Mouse (Mus musculus): Measurements from ENCODE around the gene Bard1. TPM values are rescaled to one million over a fixed set of nuclear protein-coding genes. Genes with fewer than 3 reads are reported as not detected.

The Bard1 gene
- 4.2 and 5.4 TPM in 2 replicates for polyA plus RNA-seq (2012; rRNA removed)

DNA sequence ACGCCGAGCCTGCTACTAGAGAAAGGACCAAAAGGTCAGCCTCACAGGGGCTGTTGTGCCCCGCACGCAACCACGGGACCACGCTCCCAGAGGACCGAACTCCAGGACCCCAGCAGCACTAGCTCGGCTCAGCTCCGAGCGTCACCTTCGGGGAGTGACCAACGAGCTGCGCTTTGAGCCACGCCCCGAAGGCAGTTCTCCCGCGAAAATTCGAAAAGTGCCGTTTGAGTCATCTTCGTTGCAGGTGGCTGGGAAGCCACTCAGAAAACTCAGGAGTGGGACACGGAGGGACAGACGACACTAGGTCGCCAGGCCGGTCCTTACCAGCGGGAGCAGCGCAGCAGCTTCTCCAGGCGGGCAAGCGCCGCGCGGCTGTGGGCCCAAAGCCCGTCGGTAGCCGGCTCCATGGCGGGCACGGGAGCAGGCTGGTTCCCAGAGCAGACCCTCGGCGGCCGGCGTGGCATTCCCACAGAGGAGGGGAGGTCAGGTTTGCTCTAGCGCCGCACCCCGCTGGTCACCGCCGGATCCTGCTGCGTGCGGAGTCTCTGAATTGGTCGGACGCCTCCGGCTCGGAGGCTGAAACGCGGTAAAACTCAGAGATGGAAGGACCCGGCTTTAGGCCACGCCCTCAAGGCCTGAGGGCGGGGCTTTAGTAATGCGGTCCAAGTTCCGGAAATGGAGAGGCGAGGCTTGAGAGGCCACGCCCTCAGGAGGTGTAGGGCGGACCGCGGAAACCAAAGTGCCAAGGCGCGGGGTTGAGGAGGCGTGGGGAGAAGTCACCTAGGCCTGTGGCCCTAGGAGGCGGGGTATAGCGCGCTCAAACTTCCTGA lies at the start of gene Bard1:
Gene Bard1, minus strand, starts transcription at position 803 of the 830 bp plus-strand sequence.
- no peak; the same call in 1 of the 2 replicates for TF ChIP-seq POLR2A (IDR thresholded peaks at IDR 0.05; ENCODE audit: borderline replicate concordance, extremely low read depth, insufficient read depth, insufficient read length, poor library complexity, severe bottlenecking)
- no peak for TF ChIP-seq CTCF (IDR thresholded peaks at IDR 0.05; ENCODE audit: borderline replicate concordance, extremely low read depth, insufficient read depth, insufficient read length)

DNA sequence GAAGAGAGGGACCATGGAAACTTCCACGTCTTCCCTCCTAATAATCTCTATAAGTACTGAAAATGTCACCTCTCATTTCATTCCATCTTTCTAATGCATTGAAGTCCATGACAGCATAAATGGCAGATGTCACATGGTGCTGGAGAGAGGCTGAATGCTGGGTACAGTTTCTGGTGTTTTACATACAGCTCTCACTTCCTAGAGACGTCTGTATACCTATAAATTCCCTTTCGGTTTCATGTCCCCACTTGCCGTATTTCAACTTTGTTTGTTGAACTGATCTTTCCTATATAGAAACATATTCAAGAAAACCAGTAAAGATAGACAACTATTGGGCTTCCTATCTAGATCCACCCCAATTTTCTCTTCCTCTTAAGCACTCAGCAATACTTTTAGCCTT lies 24.2 kb upstream of the Bard1 start:
- no peak for DNase-seq (ENCODE audit: low read depth)
- TF ChIP-seq POLR2A (IDR thresholded peaks at IDR 0.05; ENCODE audit: borderline replicate concordance, extremely low read depth, insufficient read depth, insufficient read length, poor library complexity, severe bottlenecking) (no peak), CTCF (IDR thresholded peaks at IDR 0.05; ENCODE audit: borderline replicate concordance, extremely low read depth, insufficient read depth, insufficient read length) (no peak)

More for the DNA sequence above, at the start of gene Bard1:
- peak; percentile 94 for DNase-seq (ENCODE audit: low read depth)

DNA sequence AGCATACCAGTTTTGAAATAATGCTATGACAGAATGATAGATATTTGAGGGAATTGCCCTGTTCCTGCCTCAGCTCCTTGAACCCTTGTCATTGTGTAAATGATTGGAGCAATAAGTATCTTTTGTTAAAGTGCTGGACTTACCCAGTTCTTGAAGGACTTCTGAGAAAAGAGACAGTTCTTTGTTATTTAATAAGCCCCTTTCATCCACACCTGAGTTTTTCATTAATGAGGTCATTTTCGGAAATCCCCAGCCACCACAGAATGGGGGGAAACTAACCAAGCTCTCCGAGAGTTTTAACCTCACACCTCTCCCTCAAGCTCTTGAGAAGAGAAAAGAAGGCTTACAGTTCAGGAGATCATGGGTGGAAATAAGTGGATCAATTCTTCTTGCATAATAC lies 15.6 kb upstream of the Bard1 start:
- no peak for DNase-seq (ENCODE audit: low read depth)

DNA sequence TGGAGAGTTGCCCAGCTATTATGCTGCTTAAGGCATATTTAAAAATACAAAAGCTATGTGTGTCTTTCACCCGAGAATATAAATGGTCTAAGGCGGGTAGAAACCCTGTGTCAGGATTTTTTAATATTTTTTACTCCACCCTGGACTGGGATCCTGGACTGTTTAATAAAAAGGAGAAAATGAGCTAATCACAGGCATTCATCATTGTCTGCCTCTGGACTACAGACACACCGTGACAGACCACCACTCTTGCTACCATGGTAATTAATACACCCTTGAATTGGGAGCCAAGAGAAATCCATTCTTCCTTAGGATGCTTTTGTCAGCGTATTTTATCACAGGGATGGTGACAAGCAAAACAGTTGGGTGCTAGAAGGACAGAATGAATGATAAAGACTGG lies 14.3 kb upstream of the Bard1 start:
- TF ChIP-seq CTCF (IDR thresholded peaks at IDR 0.05; ENCODE audit: borderline replicate concordance, extremely low read depth, insufficient read depth, insufficient read length) (no peak), POLR2A (IDR thresholded peaks at IDR 0.05; ENCODE audit: borderline replicate concordance, extremely low read depth, insufficient read depth, insufficient read length, poor library complexity, severe bottlenecking) (no peak)
- peak; percentile 37 for DNase-seq (ENCODE audit: low read depth)

More for the DNA sequence above, 15.6 kb upstream of the Bard1 start:
- TF ChIP-seq POLR2A (IDR thresholded peaks at IDR 0.05; ENCODE audit: borderline replicate concordance, extremely low read depth, insufficient read depth, insufficient read length, poor library complexity, severe bottlenecking): no peak
- TF ChIP-seq CTCF (IDR thresholded peaks at IDR 0.05; ENCODE audit: borderline replicate concordance, extremely low read depth, insufficient read depth, insufficient read length): no peak

DNA sequence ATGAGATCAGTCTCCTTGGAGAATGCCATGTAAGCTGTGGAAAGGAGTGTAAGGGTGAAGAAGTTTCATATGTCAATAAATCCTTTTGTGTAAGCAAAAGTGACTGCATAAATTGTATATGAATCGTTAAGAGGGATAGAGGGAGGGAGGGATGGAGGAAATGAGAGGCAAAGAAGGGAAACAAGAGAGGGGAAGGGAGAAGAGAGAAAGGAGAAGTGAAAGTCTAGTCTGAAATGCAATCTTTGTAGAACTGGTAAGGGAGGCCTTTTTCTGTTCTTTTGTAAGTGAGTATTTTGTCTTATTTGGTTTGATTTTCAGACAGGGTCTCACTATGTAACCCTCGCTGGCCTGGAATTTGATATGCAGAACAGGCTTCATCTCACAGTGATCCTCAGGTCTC lies 12.8 kb upstream of the Bard1 start:
- DNase-seq (ENCODE audit: low read depth): no peak
- TF ChIP-seq CTCF (IDR thresholded peaks at IDR 0.05; ENCODE audit: borderline replicate concordance, extremely low read depth, insufficient read depth, insufficient read length): no peak
- no peak for TF ChIP-seq POLR2A (IDR thresholded peaks at IDR 0.05; ENCODE audit: borderline replicate concordance, extremely low read depth, insufficient read depth, insufficient read length, poor library complexity, severe bottlenecking)

DNA sequence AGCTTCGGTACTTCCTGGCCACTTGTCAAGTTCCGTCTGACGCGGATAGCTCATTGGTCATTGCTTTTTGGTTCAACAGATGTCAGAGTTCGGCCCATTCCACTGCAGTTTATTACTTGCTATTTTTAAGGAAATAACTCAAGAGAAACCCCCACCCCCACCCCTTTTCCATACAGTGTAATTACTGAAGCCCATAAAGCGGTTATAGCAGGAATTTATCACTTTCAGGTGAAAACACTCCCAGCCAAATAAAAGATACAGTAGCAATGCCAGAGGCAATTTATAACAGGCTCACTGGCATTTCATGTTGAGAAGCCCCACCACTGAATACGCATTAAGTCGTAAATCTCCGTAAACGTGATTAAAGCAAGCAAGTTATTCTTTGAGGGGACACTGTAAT lies 6.9 kb upstream of the Bard1 start:
- no peak for TF ChIP-seq POLR2A (IDR thresholded peaks at IDR 0.05; ENCODE audit: borderline replicate concordance, extremely low read depth, insufficient read depth, insufficient read length, poor library complexity, severe bottlenecking)
- no peak for TF ChIP-seq CTCF (IDR thresholded peaks at IDR 0.05; ENCODE audit: borderline replicate concordance, extremely low read depth, insufficient read depth, insufficient read length)
- peak; percentile 22 for DNase-seq (ENCODE audit: low read depth)

DNA sequence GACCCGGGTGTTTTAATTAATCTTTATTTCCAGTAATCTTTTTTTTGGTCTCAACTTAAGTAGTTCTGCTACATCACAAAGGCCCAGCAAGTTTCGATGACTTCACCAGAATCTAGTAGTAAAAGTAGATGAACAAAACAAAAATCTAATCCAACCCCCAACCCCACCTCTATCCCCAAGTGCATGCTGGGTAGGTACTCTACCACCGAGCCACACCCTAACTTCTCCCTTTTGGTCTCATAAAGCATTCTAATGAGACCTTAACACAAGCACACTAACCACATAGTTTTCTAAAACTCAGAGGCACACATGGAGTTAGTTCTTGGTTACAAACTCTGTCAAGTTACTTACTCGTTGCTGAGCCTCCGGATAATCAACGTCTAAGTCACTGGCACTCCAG lies 3.2 kb upstream of the Bard1 start:
- DNase-seq (ENCODE audit: low read depth): no peak
- TF ChIP-seq CTCF (IDR thresholded peaks at IDR 0.05; ENCODE audit: borderline replicate concordance, extremely low read depth, insufficient read depth, insufficient read length): no peak
- TF ChIP-seq POLR2A (IDR thresholded peaks at IDR 0.05; ENCODE audit: borderline replicate concordance, extremely low read depth, insufficient read depth, insufficient read length, poor library complexity, severe bottlenecking): no peak

DNA sequence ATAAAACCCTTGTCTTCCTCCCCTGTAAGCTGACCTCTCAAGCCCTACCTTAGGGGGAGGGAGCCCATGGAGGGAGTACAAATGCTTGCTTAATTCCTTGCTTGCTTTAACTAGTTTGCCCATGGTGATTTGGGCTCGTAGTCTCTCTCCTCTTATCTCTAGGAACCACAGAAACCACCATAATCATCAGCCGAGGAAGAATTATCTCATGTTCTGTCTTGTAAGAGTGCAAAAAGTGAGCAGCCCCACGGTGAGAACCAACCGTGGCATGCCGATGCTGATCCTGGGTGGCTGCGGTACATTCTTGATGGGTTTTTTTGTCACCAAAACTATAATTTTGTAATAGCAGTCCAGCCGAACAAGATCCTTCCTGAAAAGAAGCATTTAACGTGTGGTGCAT lies 2.8 kb upstream of the Bard1 start:
- DNase-seq (ENCODE audit: low read depth): no peak
- TF ChIP-seq CTCF (IDR thresholded peaks at IDR 0.05; ENCODE audit: borderline replicate concordance, extremely low read depth, insufficient read depth, insufficient read length) (no peak), POLR2A (IDR thresholded peaks at IDR 0.05; ENCODE audit: borderline replicate concordance, extremely low read depth, insufficient read depth, insufficient read length, poor library complexity, severe bottlenecking) (no peak)

DNA sequence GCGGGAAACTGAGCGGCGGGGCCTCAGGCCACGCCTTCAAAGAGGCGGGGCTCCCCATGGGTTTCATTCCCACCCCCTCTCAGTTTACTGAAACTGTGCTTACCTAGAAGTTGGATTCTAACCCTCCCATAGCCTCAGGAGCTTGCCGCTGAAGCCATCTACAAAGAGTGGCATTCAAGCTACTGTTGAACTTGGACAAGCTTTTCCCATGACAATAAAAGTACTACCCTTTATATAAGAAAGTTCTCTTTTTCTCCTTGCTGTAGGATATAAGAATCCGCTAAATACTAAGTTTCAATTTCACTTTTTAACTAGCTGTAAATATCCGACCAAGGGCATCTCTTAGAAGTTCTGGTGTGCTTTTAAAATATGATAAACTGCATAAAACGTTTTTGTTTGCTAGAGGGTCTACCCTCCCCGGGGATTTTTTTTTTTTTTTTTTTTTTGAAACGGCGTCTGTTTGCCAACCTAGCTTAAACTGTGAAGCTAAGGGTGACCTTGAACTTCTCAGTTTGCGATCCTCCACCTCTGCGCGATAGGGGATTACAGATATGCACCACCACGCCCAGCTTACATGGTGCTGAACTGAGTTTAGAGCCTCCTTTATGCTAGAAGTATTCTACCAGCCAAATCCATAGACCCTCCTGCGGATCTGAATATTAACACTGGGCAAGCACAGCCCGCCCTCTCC lies 373 bp upstream of the Bard1 start:
- no peak for DNase-seq (ENCODE audit: low read depth)

DNA sequence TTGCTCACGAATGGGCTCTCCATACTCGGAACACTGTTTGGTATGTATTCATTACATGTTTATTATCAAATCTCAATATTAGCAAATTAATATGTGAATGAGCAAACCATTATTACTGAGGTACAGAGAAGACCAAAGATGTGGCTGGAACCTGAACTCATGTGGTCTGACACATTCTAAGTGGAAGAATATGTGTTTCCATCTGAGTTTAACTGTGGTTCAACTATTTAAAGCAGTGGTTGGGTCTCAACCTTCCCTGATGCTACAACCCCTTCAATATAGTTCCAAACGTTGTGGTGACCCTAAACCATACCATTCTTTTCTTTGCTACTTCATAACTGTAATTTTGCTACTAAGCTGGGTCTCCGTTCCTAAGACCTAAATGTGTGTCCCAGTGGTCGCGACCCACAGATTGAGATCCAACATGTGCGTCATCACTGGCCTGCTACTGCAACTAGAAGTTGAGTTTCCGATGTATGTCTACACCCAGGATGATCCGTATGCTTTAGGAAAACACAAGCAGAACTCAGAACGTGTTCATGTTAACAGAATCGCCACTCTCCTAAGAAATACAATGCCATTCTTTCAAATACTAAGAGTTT lies 1.5 kb downstream of the Bard1 start:
- TF ChIP-seq CTCF (IDR thresholded peaks at IDR 0.05; ENCODE audit: borderline replicate concordance, extremely low read depth, insufficient read depth, insufficient read length) (no peak), POLR2A (IDR thresholded peaks at IDR 0.05; ENCODE audit: borderline replicate concordance, extremely low read depth, insufficient read depth, insufficient read length, poor library complexity, severe bottlenecking) (no peak)

More for the DNA sequence above, 373 bp upstream of the Bard1 start:
- TF ChIP-seq POLR2A (IDR thresholded peaks at IDR 0.05; ENCODE audit: borderline replicate concordance, extremely low read depth, insufficient read depth, insufficient read length, poor library complexity, severe bottlenecking) (no peak), CTCF (IDR thresholded peaks at IDR 0.05; ENCODE audit: borderline replicate concordance, extremely low read depth, insufficient read depth, insufficient read length) (no peak)

More for the DNA sequence above, 1.5 kb downstream of the Bard1 start:
- DNase-seq (ENCODE audit: low read depth): peak; percentile 15

Data from brain, embryonic 14.5 days (tissue).